Mouse (Mus musculus): ENCODE measurements at regions not wholly inside any gene's neighbourhood (a gene's known extent, or its start where the extent isn't known, plus 50 kb on each side); places are given as distances from the start of the nearest gene placed in this dataset.
A peak's percentile ranks its signal among the peaks of the same experiment; 100 is the strongest.
"Not testable (repeated sequence)": the region's sequence is repeated elsewhere in the genome, so short reads cannot be mapped to it uniquely, and the experiment has no call there.

DNA sequence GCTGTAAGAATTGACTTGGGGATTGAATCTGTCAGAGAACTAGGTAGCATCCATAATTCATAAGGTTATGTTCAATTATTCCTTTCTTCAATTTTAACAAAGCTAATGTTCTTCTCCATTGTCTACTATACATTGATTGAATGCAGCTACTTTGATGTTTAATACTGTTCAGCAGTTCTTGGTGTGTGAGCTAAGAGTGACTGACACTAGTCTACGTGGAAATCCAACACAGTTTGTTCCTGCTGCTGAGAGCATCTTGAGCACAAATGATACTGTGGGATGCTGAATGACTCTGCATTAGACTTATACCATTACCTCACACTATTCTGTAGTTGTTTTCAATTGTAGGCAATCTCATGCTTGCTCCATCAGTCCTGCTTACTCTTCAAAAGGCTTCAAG lies 249.4 kb upstream of the Akr1e1 start:
- DNase-seq, result no peak

DNA sequence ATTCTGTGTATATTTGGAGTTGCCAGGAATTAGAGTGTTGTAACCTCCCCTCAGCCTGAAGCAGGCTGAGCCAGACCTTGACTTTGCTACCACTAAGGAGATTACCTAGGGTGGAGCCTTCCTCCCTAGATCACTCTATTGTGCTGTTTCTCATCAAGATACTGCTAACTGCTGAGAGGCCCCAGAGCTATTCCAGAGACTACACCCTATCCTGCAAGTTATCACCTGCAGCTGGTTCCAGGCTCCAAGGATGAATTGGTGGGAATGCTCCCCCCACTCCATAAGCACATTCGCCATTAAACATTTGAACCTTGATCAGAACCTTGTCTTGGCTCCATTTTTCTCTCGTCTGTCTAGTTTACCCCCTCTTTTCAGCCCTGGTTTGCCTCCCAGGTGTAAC lies 230.5 kb upstream of the Akr1e1 start:
- not testable (repeated sequence) for DNase-seq

DNA sequence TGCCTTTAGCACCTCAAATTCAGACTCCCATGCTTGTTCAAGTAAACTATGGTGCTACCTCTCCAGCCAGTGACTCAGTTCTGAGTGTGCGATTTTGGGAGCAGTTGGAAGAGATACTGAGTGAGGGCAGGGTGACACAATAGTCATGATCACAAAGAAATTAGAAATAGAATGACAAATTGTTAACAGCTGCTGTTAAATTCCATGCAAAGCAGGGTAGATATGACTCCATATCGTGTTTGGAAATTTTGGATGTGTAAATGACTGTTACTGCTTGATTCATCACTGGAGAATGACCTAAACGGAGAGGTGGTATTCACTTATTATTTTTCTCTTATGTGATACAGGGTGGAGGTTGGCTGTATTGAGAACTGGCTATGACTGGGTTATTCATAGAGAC lies 217.8 kb upstream of the Akr1e1 start:
- no peak for DNase-seq

DNA sequence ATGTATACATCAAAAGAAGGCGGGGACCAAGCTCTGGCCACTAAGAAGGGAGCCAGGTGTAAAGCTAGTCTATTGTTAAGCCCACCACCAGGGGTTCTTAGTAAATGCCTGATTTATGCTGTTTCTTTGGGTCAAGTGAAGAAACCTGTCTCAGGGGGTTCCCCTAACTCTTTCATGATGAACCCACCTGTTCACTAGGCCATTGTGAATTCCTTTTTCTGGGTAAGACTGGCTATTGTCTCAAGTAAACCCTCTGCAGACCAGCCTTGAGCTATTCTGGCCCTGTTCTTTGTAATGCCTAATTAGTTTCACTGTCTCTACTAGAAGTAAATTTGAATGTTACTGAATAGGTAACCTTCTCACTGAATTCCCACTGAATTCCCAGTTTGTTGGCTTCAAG lies 216.8 kb upstream of the Akr1e1 start:
- not testable (repeated sequence) for DNase-seq

DNA sequence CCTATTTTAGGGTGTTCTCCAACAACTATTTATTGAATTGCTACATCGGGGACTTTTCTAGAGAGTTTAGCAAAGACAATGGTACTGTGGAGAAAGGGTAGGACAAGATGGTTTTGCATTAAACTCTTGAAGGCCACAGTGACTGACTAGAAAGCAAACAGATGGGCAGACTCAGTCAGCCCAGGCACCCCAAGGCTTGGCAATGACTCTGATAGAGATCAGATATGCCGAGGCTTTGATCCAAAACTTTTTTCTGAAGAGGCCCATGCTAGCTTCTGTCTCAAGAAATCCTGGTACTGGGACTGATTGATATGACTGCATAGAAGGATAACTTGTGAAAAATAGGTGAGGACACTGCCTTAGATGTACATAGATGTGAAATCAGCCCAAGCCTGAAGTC lies 197.9 kb upstream of the Akr1e1 start:
- no peak for DNase-seq

DNA sequence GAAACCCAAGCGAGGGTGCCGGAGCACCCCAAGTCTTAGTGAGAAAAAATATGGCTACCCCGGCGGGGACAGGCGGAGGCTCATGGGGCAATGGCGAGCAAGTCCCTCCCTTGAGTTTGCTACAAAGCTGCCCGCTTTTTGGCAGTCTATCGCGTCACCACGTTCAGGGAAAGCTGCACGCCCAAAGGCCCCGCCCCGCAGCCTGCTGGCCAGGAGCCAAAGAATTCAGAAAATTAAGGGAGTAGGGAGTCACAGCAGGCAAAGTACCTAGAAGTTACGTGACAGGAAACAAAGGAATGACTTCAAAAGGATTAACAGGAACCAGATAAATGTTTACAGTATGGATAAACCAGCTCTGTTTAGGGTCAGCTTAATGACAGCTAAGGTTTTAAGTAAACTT lies 191.7 kb upstream of the Akr1e1 start:
- no peak for DNase-seq

DNA sequence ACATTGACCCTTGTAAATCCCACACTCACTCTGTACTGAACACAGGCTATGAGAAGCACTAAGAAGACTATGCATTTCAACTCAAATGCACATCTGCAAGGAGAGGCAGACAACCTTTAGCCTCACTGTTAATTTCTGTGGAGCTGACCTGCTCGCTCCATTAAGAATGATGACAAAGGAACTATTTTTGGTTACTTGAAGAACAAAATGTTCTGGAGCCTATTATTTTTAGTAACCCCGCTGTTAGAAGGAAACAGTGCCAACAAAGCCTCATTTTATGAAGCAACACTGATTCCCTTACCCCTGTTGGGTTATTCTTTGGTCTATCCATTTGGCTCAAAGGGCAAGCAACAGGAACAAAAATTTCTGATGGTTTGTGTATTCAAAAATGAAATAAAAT lies 182.2 kb upstream of the Akr1e1 start:
- DNase-seq, result peak; percentile 12

DNA sequence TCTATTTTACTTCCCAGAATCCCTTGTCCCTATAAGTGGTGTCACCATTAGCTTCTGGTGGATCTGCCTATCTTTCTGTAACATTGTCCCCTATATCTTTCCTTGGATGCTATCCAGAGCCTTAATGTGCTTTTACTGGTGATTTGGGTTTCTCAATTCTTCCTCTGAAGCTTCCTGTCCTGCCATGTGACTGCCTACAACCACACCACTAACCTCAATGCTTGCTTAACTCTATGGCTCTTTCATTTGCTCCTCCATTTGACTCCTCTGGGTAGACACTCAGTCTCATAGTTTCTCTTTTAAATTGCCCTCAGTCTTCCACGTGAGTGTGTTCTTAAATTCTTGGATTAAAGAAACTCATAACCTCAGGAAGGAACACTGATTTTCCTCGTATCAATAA lies 181.4 kb upstream of the Akr1e1 start:
- DNase-seq, result peak; percentile 28

DNA sequence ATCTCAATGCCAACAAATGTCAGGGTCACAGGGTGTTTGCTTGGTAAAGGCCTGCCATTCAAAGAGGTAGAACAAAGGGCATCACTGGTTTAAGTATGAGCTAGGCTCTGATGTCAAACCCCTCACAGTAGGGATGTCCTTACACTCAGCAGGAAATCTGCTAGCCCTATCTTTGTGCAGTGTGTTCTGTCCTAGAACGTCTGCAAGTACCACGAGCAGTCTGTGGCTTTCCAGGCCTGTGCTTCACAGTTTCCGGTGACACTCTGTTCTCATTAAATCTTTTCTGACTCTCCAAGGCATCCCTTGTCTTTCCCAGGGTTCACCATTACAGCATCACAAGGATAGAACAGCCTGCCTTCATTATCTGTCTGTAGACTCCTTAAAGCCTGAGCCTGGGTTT lies 174.3 kb upstream of the Akr1e1 start:
- DNase-seq, result no peak

DNA sequence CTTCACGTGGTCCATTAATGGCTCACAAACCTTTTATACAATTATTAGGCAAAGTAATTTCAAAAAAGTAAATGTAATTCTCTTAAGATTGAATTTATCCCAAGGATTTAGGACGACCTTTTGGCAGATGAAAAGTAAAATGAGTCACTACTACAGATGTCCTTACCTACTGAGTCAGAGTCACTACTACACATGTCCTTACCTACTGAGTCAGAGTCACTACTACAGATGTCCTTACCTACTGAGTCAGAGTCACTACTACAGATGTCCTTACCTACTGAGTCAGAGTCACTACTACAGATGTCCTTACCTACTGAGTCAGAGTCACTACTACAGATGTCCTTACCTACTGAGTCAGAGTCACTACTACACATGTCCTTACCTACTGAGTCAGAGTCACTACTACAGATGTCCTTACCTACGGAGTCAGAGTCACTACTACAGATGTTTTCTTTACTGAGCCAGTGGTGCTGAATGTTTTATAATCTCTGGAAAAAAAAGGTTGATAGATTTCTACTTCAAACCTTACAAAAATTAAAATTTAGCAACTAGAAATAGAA lies 169.4 kb upstream of the Akr1e1 start:
- not testable (repeated sequence) for DNase-seq

DNA sequence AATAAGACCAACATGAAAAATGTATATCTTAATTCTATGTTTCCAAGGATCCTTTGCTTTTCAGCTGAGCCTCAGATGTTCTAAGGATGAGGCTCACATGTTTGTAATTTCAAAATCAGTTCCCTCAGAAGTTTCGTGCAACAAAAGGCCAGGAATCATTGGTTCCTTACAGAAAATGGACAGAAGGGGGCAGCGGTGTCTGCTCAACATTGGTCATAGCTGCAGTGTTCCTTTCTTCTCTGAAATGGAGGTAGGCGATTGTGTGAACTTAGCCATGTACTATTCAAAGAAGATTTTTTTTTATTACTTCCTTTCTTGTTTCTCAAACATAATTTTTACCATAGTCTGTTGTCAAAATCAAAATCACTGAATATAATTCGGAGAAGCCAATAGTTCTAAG lies 167.9 kb upstream of the Akr1e1 start:
- DNase-seq, result peak; percentile 86

DNA sequence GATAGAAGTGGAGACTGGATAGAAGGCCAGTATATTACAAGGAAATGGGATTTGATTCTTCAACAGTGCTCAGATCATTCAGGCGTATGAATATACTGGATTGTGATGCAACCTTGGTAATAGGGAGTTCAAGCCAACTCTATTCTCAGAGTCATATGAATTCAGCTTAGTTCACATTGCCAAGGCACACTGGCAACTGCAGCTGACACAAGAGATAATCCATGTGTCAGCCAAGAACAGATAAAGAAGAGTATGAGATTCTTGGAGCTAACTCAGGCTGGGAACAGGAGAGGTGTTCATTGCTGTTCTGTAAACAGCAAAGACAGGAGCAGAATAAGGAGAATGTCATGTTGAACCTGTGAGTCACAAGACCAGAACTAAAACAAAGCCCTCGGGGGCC lies 163.3 kb upstream of the Akr1e1 start:
- peak; percentile 48 for DNase-seq

DNA sequence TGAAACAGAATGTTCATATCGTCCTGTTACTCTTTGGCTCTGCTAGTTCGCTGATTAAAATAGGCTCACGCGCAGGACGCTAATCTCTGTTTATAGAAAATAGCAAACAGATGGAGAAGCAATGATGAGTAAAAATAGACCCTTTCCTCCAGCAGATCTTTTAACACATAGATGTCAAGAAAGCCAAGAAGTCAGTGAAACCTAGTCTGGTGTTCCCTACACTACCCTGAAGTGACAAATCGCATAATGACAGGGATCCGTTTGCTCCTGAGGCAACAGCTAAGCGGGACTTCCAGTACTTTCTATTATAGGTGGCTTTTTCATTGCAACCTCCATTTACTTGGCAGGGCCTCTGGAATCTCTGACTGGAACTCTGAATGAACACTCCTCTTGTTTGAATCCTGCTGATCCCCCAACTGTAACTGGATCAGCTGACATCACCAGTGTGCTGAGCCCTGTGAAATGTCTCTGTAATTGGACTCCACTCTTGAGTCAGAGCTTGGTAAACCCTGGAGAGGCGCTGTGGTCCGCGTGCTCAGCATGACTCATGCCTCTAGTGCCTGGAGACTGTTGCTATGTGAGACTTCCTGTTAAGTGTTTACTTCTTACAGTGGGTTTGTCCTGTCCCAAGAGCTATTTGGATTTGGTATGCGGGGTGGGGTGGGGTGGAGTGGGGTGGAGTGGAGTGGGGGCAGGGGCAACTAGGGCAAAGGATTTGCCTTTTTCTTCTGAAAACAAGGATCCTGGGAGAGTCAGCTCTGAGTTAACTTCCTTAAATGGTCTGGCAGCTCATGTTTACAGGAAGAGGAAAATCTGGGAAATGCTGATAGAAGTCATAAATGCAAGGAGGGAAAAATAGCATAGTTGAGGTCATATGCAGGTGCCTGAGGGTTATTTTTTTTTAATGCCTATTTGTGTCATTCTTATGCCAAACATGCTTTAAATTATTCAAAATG lies 162.4 kb upstream of the Akr1e1 start:
- peak; percentile 97 for DNase-seq

DNA sequence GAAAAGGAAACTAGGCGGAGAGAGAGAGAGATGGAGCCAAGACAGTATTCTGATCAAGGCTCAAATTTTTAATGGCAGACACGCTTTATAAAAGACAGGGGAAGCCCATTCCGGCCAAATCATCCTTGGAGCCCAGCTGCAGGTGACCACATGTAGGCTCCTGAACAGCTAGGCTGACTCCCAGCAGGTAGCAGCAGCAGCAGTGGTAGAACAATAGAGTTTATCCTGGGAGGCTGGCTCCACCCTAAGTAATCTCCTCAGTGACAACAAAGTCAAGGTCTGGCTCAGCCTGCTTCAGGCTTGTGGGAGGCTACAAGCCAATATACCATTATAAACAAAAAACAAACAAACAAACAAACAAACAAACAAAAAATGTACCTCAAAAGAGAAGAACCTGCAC lies 151.0 kb upstream of the Akr1e1 start:
- DNase-seq, result no peak

DNA sequence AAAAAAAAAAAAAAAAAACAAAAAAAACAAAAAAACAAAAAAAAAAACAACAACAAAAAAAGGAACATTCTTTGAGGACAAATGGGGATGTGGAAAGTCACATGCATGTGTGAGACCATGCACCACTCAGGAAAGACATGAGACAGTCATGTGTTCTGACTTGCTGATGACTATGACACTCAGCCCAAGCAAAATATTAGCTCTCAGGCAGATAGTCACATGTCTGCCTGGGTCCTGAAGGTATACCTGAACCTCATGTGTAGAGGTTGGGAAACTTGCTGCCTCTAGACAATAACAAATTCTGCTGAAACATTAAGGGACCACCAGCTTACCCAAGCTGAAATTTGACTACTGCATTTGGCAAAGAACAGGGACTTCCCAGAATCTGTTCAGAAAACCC lies 147.6 kb upstream of the Akr1e1 start:
- no peak for DNase-seq

DNA sequence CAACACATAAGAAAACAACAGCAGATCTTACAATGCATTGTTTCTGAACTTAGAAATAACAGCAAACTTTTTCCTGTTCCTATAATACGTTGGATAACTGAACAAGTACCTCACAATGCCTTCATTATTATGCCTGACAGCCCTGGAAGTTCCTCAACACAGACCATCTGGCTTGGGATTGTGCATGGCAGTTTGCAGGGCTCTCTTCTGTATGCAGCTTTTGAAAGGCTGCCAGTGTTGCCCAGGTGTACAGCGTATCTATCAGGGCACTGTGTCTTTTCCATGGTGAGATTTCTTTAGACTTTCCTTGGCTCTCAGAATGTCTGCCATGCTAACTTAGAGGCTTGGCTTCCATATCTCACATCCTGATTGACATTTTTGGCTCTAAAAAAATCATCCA lies 134.0 kb upstream of the Akr1e1 start:
- DNase-seq, result no peak

DNA sequence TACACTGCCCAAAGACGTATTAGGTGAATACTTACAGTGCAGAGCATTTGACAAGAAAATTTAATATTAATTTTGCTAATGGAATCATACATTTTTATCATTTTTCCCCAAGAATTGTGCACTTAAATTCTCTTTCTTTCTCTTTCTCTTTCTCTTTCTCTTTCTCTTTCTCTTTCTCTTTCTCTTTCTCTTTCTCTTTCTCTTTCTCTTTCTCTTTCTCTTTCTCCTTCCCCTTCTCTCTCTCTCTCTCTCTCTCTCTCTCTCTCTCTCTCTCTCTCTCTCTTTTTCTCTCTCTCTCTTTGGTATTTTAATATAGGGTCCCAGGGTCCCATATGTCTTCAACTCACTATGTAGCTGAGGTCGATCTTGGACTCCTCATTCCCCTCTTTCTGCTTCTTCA lies 107.3 kb upstream of the Akr1e1 start:
- not testable (repeated sequence) for DNase-seq

DNA sequence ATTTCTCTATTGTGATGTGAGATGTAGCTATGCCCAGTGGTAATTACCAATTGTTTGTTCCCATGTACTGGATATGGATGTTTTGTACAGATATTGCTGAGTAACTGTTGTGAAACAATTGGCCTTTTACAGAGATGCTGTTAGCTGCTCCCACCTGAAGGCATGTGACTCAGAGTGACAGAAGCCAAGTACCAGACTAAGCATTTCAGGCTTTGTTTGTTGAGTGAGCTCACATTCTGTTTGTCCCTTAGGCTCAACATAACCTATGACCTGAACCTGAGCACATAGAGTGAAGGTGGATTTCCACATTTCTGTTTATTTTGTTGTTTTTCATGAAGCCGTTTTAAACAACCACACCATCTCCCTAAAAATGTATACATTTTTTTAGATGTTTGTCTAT lies 105.8 kb upstream of the Akr1e1 start:
- no peak for DNase-seq

DNA sequence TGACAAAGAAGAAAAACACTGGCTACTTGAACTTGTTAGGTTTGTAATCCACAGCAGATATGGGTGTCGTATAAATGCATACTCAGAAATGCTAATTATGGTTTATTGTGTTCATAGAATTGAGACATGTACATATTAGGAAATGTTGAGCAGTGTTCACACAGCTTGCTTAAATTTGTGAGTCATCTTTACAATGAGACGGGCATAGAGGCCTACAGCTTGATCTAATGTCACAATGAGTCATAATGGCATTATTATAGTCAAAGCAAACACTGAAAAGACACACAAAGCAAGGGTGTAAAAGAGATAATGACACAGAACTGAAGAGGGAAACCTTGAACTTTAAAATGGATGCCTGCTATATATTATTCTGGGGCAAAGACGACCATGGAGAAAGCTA lies 103.7 kb upstream of the Akr1e1 start:
- DNase-seq, result no peak

DNA sequence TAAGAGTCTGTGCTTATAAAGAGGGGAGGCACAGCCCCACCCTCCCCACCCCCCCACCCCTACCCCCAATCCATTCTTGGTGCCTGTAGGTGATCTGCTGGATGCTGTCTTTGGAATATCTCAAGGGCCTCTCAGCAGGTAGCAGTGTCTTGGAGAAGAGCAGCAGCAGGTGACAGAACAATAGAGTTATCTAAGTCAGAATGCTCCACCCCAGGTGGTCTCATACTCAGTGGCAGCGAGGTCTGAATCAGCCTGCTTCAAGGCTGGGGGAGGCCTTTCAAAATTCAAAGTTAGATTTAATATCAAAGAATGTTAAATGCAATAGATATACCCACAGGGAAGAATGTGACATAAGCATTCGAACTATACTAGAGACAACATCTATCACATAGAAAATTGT lies 90.6 kb upstream of the Akr1e1 start:
- DNase-seq, result not testable (repeated sequence)

DNA sequence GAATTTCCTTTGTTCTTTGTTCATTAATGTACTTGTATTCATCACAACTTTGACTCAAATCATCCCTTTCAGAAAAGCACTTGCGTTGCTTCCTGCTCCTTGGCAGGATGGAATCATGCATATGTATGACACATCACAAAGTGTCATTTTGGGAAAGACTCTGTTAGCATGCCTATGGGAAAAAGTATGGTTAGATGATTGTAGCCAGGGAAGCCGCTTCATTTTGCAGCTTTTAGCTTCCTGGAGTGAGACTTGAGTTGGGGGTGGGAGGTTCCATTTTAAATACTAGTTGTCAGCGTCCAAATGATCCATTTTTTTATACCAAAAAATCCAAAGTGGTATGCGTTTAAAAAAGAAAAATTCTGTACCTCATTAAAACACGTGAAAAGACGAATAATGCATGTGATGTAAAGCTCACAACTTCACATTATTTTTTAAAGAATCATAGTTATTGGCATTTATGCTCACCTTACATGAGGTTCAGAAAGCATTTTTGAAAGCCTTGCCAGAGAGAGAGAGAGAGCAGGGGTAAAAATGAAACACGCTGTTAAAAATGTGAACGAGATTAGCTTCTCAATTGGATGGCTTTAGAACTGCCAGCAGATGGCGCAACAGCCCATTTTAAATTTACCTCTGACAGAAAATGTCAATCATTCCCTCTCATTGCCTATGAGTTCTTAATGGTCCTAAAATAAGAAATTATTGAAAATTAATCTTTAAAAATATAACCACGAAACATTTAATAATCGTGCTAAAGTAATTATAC lies 57.6 kb upstream of the Akr1e1 start:
- peak; percentile 62 for DNase-seq

DNA sequence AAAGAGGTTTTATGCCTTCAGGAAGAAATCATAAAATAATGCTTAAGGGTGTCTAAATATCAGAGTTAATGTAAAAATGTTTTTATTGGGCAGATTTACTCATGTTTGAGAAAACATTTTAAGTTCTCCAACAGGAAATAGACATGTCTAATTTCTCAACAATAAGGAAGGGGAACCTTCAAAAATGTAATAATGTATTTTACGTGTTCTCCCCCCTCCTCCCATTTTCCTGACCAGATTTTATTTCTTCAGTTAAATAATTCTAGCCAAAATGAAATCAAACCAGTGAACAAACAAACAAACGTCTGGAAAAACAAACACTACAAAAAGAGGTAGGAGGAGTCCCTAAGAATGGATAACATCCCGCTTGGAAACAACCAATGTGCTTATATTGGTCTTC lies 54.4 kb upstream of the Akr1e1 start:
- DNase-seq, result no peak

DNA sequence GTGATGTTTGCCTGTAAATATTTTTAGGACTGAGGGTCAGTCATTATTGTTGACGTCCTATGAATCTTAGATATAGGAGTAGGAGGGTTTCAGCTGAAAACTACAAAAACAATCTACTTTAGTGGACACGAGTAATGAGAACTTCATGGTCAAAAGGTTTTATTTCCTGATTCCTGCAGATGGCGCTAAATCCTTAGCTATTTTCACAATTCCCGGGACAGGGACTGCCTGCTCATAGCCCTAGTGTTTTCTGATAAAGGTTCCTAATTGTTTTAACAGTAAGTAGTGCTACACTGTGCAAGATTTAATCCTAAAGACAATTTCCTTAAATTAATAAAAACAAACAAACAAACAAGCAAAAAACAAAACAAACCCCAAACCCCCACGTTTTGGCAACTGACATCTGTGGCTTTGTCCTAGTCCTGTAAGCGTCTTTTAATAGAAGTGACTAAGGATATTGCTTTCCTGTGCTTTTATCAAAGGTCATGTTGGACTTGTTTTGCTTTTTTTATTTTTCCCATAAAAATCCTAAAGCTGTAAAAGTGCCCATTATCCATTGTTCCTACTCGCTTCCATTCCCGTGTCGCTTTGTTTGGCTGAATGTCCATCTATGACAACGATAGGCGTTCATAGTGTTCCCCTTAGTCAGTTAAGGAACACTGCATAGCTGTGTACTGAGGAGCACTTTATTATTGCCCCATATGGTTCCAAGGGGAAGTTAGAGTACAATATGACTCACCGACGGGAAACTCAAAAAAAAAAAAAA lies 53.5 kb upstream of the Akr1e1 start:
- DNase-seq, result peak; percentile 68

All from lung, postnatal 36 days (tissue).